Mouse (Mus musculus): ENCODE measurements around the gene Kremen1. TPM values are rescaled to one million over a fixed set of nuclear protein-coding genes. Genes with fewer than 3 reads are reported as not detected.

The Kremen1 gene
- 1 to 10 TPM; 9.0 to 9.8 TPM for total RNA-seq (2021)

GRCm38 (mm10) chr11:5261508-5262392, at the start of gene Kremen1:
Gene Kremen1 (minus strand): TSS chr11:5261558.
- DNase-seq: peak; percentile 97
- intact Hi-C loops (cut with DNase I): no loop called here

GRCm38 (mm10) chr11:5307024-5307905, 45.9 kb upstream of the Kremen1 start:
- intact Hi-C loops (cut with DNase I): no loop called here

GRCm38 (mm10) chr11:5306017-5306416, 44.7 kb upstream of the Kremen1 start:
- intact Hi-C loops (cut with DNase I): no loop called here
- no peak for DNase-seq

More at GRCm38 (mm10) chr11:5307024-5307905, 45.9 kb upstream of the Kremen1 start:
- DNase-seq: no peak

GRCm38 (mm10) chr11:5304526-5304925, 43.2 kb upstream of the Kremen1 start:
- DNase-seq: no peak
- intact Hi-C loops (cut with DNase I): no loop called here

- intact Hi-C loops (cut with DNase I): loop anchor here (10.0 kb wide), 1 partner anchor 147 kb away; the partner anchor contains the start of gene Znrf3
- no peak for DNase-seq
Measured at GRCm38 (mm10) chr11:5298007-5298372, 36.6 kb upstream of the Kremen1 start.

- intact Hi-C loops (cut with DNase I): loop anchor here (10.0 kb wide), 1 partner anchor 147 kb away; the partner anchor contains the start of gene Znrf3
- DNase-seq: peak; percentile 78
Measured at GRCm38 (mm10) chr11:5297148-5298006, 36.0 kb upstream of the Kremen1 start.

- intact Hi-C loops (cut with DNase I): loop anchor here (10.0 kb wide), 1 partner anchor 148 kb away; the partner anchor contains the start of gene Znrf3
- DNase-seq: no peak
Measured at GRCm38 (mm10) chr11:5296576-5297115, 35.3 kb upstream of the Kremen1 start.

GRCm38 (mm10) chr11:5294805-5295204, 33.4 kb upstream of the Kremen1 start:
- no peak for DNase-seq
- intact Hi-C loops (cut with DNase I): loop anchor here (10.0 kb wide), 1 partner anchor 150 kb away; the partner anchor contains the start of gene Znrf3

- intact Hi-C loops (cut with DNase I): loop anchor here (2.0 to 10.0 kb wide), 2 partner anchors 154 to 184 kb away; partner anchors contain the start of gene Znrf3
- DNase-seq: peak; percentile 71
Measured at GRCm38 (mm10) chr11:5290691-5291090, 29.3 kb upstream of the Kremen1 start.

- intact Hi-C loops (cut with DNase I): loop anchor here (2.0 to 10.0 kb wide), 2 partner anchors 155 to 185 kb away; partner anchors contain the start of gene Znrf3
- peak; percentile 36 for DNase-seq
Measured at GRCm38 (mm10) chr11:5289826-5290580, 28.6 kb upstream of the Kremen1 start.

GRCm38 (mm10) chr11:5283987-5284386, 22.6 kb upstream of the Kremen1 start:
- no peak for DNase-seq
- intact Hi-C loops (cut with DNase I): no loop called here

- intact Hi-C loops (cut with DNase I): no loop called here
- DNase-seq: peak; percentile 57
Measured at GRCm38 (mm10) chr11:5280932-5281331, 19.6 kb upstream of the Kremen1 start.

- DNase-seq: no peak
- intact Hi-C loops (cut with DNase I): no loop called here
Measured at GRCm38 (mm10) chr11:5278463-5278862, 17.1 kb upstream of the Kremen1 start.

GRCm38 (mm10) chr11:5277307-5277971, 16.1 kb upstream of the Kremen1 start:
- intact Hi-C loops (cut with DNase I): no loop called here
- no peak for DNase-seq

- intact Hi-C loops (cut with DNase I): no loop called here
- no peak for DNase-seq
Measured at GRCm38 (mm10) chr11:5275216-5275615, 13.9 kb upstream of the Kremen1 start.

- DNase-seq: no peak
- intact Hi-C loops (cut with DNase I): no loop called here
Measured at GRCm38 (mm10) chr11:5272536-5273234, 11.3 kb upstream of the Kremen1 start.

GRCm38 (mm10) chr11:5272066-5272360, 10.7 kb upstream of the Kremen1 start:
- DNase-seq: no peak
- intact Hi-C loops (cut with DNase I): no loop called here
